Mouse (Mus musculus): Measurements from ENCODE around the gene Ms4a18.

Gene Ms4a18

DNA sequence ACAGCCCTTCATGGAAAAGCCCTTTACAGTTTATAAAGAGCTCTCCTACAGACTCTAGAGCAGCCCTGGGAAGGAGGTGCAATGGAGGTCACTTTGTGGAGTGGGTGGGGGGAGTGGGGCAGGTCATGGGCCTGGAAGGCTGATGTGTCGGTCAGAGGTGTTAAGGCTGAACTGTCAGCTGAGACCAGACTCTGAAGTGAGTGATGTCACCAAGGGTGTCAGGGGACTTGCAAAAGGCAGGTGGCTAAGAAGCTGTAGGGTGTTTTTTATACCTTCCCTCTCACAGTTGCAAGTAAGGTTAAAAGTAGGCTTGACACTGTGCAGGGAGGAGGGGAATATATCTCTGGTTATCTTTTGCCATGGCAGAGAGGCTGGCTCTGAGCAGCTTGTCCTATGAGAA is 27.1 kb downstream of the Ms4a18 start:
- in situ Hi-C loops (cut with MboI; ENCODE audit: low pct_unique_long_range_greater_than_20kb in 1 of 2, low sequenced_read_pairs in 2 of 2, unreplicated experiment in 1 of 2): no loop called here

DNA sequence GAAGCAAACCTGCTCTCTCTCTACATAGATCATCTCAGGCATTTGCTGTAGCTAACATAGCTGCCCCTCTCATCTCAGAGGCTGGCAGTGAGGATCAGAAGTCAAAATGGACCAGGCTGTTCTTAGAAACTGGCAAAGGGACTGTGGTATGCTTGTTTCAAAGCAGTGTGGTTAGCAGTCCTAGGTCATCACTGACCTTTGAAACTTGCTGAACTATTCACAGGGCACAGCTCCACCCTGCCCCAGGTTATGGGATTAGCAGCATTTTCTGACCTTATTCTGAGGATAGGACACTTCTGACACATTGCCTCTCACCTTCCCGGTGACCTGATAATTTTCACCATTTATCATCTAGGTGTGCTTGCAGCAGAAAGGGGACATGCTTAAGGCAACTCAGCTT is 29.3 kb downstream of the Ms4a18 start:
- in situ Hi-C loops (cut with MboI; ENCODE audit: low pct_unique_long_range_greater_than_20kb in 1 of 2, low sequenced_read_pairs in 2 of 2, unreplicated experiment in 1 of 2): no loop called here

GRCm38 (mm10) chr19:10985889-10986288 is 31.9 kb downstream of the Ms4a18 start:
- in situ Hi-C loops (cut with MboI; ENCODE audit: low pct_unique_long_range_greater_than_20kb in 1 of 2, low sequenced_read_pairs in 2 of 2, unreplicated experiment in 1 of 2): no loop called here

DNA sequence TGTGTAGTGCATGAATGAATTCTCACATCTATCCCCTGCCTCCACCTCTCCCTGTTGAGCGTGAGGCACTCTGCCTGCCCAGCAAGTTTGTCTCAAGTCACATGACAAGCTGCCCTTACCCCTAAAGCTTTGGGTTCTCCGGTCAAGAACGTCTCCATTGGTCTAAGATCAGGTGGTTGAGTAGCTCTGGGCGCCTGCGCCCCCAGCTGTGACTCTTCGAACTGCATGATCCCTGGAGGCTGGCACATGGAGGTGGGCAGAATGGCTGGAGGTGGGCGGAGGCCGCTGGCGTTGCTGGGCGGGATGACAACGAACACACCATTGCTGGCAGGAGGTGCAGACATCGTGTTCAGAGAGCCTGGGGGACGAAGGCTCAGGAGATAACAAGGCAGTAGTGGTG is 33.3 kb downstream of the Ms4a18 start:
- in situ Hi-C loops (cut with MboI; ENCODE audit: low pct_unique_long_range_greater_than_20kb in 1 of 2, low sequenced_read_pairs in 2 of 2, unreplicated experiment in 1 of 2): no loop called here

DNA sequence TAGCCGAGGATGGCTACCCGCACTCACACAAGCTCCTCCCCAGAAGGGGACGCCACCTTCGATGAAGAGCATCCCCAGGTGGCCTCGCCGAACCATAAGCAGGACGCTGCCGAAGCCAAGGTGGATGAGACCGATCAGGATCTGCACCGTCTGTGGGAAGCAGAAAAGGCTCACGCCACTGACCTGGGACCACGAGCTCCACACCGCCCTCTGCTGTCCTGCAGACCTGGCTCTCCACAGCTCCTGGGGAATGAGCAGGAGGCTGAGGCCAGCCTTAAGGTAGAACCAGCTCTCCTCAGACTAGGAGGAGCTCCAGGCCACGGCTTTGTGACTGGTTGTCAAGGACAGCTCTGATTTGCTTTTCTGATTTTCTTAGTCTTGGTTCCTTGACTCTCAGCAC is 34.7 kb downstream of the Ms4a18 start:
- in situ Hi-C loops (cut with MboI; ENCODE audit: low pct_unique_long_range_greater_than_20kb in 1 of 2, low sequenced_read_pairs in 2 of 2, unreplicated experiment in 1 of 2): no loop called here

DNA sequence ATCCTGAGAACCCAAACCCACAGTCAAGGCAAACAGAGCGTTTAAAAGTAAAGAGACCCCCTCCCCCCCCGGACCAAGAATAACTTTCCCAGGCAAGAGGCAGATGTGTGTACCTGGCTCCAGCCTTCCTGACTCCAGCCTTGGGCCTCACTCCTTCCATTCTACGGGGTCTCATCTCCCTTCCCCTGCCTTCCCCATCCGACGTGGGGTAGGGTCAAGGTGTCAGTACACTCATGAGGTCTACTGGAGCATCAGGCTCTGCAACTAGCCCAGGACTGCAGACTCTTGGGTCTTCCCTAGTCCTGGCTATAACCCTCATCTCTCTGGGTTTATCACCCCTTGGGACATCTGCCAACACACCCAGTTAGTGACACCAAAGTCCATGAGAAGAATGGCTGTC is 37.6 kb downstream of the Ms4a18 start:
- in situ Hi-C loops (cut with MboI; ENCODE audit: low pct_unique_long_range_greater_than_20kb in 1 of 2, low sequenced_read_pairs in 2 of 2, unreplicated experiment in 1 of 2): no loop called here

GRCm38 (mm10) chr19:10979184-10980168 is 38.4 kb downstream of the Ms4a18 start:
- in situ Hi-C loops (cut with MboI; ENCODE audit: low pct_unique_long_range_greater_than_20kb in 1 of 2, low sequenced_read_pairs in 2 of 2, unreplicated experiment in 1 of 2): loop anchor here in 1 of 2 experiments (5.0 kb wide), 1 partner anchor 42 kb away; the partner anchor contains the start of gene Ptgdr2

DNA sequence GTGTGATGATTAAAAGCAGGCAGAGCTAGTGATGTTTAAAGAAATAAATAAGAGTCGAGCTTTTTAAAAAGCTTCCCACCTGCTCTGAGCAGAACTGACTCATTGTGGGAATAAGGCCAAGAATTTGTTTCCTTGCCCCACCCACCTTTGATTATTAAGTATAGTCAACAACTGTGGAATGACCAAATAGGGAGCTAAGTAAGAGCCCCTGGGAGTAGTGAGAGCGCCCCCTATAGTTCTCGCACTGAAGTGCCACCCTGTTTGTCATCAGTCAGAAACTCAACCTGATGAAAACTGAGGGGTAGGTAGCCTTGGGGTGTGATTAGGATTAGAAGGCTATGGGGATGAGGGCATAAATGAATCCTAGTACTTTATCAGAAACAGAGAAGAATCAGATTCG is 41.5 kb downstream of the Ms4a18 start:
- in situ Hi-C loops (cut with MboI; ENCODE audit: low pct_unique_long_range_greater_than_20kb in 1 of 2, low sequenced_read_pairs in 2 of 2, unreplicated experiment in 1 of 2): loop anchor here in 1 of 2 experiments (5.0 kb wide), 1 partner anchor 39 kb away; the partner anchor contains the start of gene Ptgdr2

DNA sequence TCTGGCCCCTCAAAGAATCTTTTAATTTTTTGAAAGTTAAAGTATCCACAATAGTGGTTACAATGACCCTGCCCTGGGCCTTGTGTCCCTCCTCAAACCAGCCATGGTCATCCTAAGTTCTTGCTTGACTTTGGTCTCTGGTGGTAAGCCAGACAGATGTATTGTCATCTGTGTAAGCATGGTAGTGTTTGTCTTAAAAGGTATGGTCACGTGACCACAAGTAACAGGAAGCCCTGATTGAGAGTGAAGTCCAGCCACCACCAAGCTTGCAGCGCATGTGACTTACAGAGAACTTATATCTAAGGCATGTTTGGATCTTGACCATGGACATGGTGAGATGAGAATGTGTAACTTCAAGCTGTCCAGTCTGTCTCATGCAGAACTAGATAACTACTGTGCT is 42.6 kb downstream of the Ms4a18 start:
- in situ Hi-C loops (cut with MboI; ENCODE audit: low pct_unique_long_range_greater_than_20kb in 1 of 2, low sequenced_read_pairs in 2 of 2, unreplicated experiment in 1 of 2): loop anchor here in 1 of 2 experiments (5.0 kb wide), 1 partner anchor 38 kb away; the partner anchor contains the start of gene Ptgdr2

DNA sequence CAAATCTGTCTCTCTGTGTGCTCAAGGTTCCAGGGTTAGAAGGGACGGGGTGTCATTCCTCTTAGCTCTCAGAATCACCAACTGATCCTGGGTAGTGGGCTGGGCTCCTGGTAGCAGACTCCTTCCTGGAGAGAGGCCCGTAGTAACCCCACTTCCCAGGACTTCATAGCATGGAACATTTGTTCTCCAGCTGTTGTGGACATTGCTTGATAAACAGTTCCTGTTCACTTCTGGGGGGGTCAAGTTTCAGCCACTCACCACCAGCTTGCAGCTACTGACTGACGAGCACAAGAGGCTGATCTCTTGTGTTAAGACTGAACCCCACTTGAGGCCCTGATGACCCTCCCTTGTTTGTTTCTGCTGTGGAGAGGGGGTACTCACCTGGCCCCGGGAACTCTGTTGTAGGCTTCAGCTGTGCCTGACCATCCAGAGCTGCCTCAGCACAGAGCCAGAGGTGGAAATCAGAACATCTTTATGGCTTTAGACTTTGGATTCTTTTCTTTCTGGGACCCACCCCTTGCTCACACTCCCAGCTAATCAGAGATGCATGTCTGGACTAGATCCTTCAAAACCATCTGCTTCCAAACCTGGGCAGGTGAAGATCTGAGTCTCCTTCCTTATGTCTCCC is 43.5 kb downstream of the Ms4a18 start, which contains the start of gene Ms4a10:
Ms4a10 (minus strand) TSS at position 433 of the 628 bp plus-strand sequence.
- in situ Hi-C loops (cut with MboI; ENCODE audit: low pct_unique_long_range_greater_than_20kb in 1 of 2, low sequenced_read_pairs in 2 of 2, unreplicated experiment in 1 of 2): no loop called here

- in situ Hi-C loops (cut with MboI; ENCODE audit: low pct_unique_long_range_greater_than_20kb in 1 of 2, low sequenced_read_pairs in 2 of 2, unreplicated experiment in 1 of 2): no loop called here
Measured at GRCm38 (mm10) chr19:10973187-10973586, 44.6 kb downstream of the Ms4a18 start.

DNA sequence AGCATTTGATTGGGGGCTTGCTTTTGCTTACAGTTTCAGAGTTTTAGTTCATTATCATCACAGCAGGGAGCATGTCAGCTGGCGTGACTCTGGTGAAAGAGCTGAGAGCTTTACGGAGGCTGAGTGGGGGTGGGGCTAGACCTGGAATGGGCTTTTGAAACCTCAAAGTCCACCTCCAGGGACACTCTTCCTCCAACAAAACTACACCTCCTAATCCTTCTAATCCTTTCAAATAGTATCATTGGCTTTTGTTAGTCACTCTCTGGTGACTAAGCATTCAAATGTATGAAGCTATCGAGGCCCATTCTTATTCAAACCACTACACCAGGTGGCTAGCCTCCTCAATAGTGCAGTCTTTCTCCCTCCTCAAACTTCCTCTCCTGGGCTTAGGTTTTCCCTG is 45.2 kb downstream of the Ms4a18 start:
- in situ Hi-C loops (cut with MboI; ENCODE audit: low pct_unique_long_range_greater_than_20kb in 1 of 2, low sequenced_read_pairs in 2 of 2, unreplicated experiment in 1 of 2): no loop called here

GRCm38 (mm10) chr19:10970457-10970856 is 47.4 kb downstream of the Ms4a18 start:
- in situ Hi-C loops (cut with MboI; ENCODE audit: low pct_unique_long_range_greater_than_20kb in 1 of 2, low sequenced_read_pairs in 2 of 2, unreplicated experiment in 1 of 2): no loop called here

DNA sequence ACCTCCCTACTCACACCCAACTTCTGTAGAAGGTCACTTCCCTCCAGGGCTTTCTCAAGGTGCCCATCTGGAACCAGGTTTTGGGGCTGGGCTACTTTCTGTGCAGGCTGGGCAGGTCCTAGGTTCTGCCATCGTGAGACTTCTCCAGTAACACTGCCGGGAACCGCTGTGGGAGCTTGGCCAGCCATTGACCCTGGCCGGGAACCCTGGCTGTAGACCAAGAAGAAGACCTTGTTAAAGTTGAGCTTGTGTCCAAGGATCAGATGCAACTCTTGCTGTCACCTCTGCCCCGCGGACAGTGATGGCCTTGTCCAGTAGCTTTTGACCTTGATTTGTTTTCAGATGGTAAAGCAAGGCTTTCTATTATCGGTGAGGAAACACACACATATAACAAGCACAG is 49.3 kb downstream of the Ms4a18 start:
- in situ Hi-C loops (cut with MboI; ENCODE audit: low pct_unique_long_range_greater_than_20kb in 1 of 2, low sequenced_read_pairs in 2 of 2, unreplicated experiment in 1 of 2): no loop called here

GRCm38 (mm10) chr19:10965721-10966120 is 52.1 kb downstream of the Ms4a18 start:
- in situ Hi-C loops (cut with MboI; ENCODE audit: low pct_unique_long_range_greater_than_20kb in 1 of 2, low sequenced_read_pairs in 2 of 2, unreplicated experiment in 1 of 2): no loop called here

DNA sequence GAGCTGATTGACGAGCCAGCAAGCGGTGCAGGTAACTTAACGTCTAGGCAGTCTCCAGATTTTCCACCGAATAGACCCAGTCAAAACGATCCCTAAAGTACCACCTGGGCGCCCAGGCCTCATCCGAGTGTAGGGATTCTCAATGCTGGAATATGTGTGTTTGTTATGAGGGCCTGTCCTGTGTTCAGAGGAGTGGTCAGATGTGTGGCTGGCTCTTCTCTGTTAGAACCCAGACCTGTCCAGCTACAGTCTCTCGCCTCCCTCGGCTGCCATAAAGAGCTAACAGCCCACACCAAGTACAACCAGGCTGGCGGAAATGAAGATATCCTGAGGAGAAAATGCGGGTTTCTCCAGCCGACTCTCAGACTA is 57.9 kb downstream of the Ms4a18 start:
- in situ Hi-C loops (cut with MboI; ENCODE audit: low pct_unique_long_range_greater_than_20kb in 1 of 2, low sequenced_read_pairs in 2 of 2, unreplicated experiment in 1 of 2): loop anchor here in 1 of 2 experiments (10.0 kb wide), 1 partner anchor 245 kb away; no protein-coding TSS in a partner anchor

GRCm38 (mm10) chr19:10959085-10959977 is 58.5 kb downstream of the Ms4a18 start:
- in situ Hi-C loops (cut with MboI; ENCODE audit: low pct_unique_long_range_greater_than_20kb in 1 of 2, low sequenced_read_pairs in 2 of 2, unreplicated experiment in 1 of 2): loop anchor here in 1 of 2 experiments (10.0 kb wide), 1 partner anchor 245 kb away; no protein-coding TSS in a partner anchor
